In genomic region chr9:120658576-120658975, GRCm38 (mm10) we compare ENCODE assay signal across 15 mouse cellular contexts.
DNase-seq lines count a peak whose midpoint lies in the region; TF ChIP-seq lines count a peak whose summit lies in the region.
"Had no signal": no experiment of that assay in that cellular context is flagged by ENCODE, and none has a peak within 500 bp of the region (broad histone marks: within the 10 kb centered on the region; RNA-seq: fewer than 3 reads in every experiment).

No protein-coding gene starts in this region.

- H3K27ac ChIP-seq in gastrocnemius, adult 2 months = peak overlapping the region; percentile 49; the same call in 1 of the 2 replicates
- peak overlapping the region; percentile 13; the same call in 1 of the 2 replicates for H3K27ac ChIP-seq in heart, adult 2 months
- H3K27ac ChIP-seq: embryonic facial prominence, embryonic 12.5 days; kidney, embryonic 15.5 days; layer of hippocampus, adult 2 months; macrophage; neural tube, embryonic 13.5 days had no signal

- no peaks in the 10 kb centered on the region for H3K79me2 ChIP-seq in heart, adult 2 months (replicated peaks; ENCODE audit: control insufficient read depth, insufficient read depth, low read length)

- no peaks in the 10 kb centered on the region for H3K36me3 ChIP-seq in heart, adult 2 months (ENCODE audit: control insufficient read depth, insufficient read depth, low read length)
- H3K36me3 ChIP-seq: embryonic facial prominence, embryonic 12.5 days; kidney, embryonic 15.5 days; neural tube, embryonic 13.5 days had no signal

- H3K27me3 ChIP-seq in heart, adult 2 months (ENCODE audit: control insufficient read depth, insufficient read depth, low read length) = no peaks in the 10 kb centered on the region
- H3K27me3 ChIP-seq: embryonic facial prominence, embryonic 12.5 days; kidney, embryonic 15.5 days; neural tube, embryonic 13.5 days had no signal

- TF ChIP-seq CTCF in gastrocnemius, adult 2 months (IDR thresholded peaks at IDR 0.05) = no peak
- TF ChIP-seq CTCF in heart, adult 2 months (IDR thresholded peaks at IDR 0.05) = no peak

- peaks cover 14% of the 10 kb centered on the region for H3K4me1 ChIP-seq in heart, adult 2 months (ENCODE audit: control insufficient read depth, insufficient read depth, low read length)

- TF ChIP-seq POLR2A in heart, adult 2 months (IDR thresholded peaks at IDR 0.05; ENCODE audit: insufficient read depth, low read depth, low read length) = no peak

- no peak overlapping the region for H3K9ac ChIP-seq in heart, adult 2 months (ENCODE audit: low read depth, low read length)
- H3K9ac ChIP-seq: embryonic facial prominence, embryonic 12.5 days; kidney, embryonic 15.5 days; neural tube, embryonic 13.5 days had no signal

- no peak overlapping the region for H3K4me3 ChIP-seq in gastrocnemius, adult 2 months
- H3K4me3 ChIP-seq in heart, adult 2 months = no peak overlapping the region
- H3K4me3 ChIP-seq: embryonic facial prominence, embryonic 12.5 days; kidney, embryonic 15.5 days; layer of hippocampus, adult 2 months; neural tube, embryonic 13.5 days had no signal

- TF ChIP-seq EP300 in heart, adult 2 months (IDR thresholded peaks at IDR 0.05; ENCODE audit: insufficient read depth, low read depth, low read length) = 0 out of 2 replicates have a peak, but pooled peaks have one; percentile 26

- 74% methylated on average over 2 of the region's 2 CpGs for WGBS in heart, adult 2 months

- peak; percentile 46 for DNase-seq in gastrocnemius, adult 2 months
- DNase-seq in gastrocnemius, postnatal 4 days (ENCODE audit: low spot score in 2 of 2) = no peak
- DNase-seq in 3T3-L1 (ENCODE audit: low read depth, low spot score) = peak; percentile 72
- peak in 1 of 2 experiments; percentile 63 for DNase-seq in heart, adult 2 months
- peak; percentile 43 for DNase-seq in heart, postnatal 25 days (ENCODE audit: low spot score)
- DNase-seq in embryo, embryonic 11 days = no peak
- DNase-seq in cerebellum, postnatal 4 days (ENCODE audit: low spot score in 2 of 2) = no peak
- no peak for DNase-seq in layer of hippocampus, postnatal 25 days (ENCODE audit: extremely low spot score in 1 of 2, low spot score in 1 of 2)
- DNase-seq: cerebellum, adult 9-10 months; thymus, adult 18-20 months had no signal

- intact Hi-C loops in gastrocnemius, adult 2 months (cut with DNase I) = no loop called here
- intact Hi-C loops in heart, adult 2 months (cut with DNase I) = loop anchor here (5.0 kb wide), 3 partner anchors 114 to 399 kb away; no protein-coding TSS in a partner anchor
- intact Hi-C loops in heart, postnatal 25 days (cut with DNase I) = loop anchor here (5.0 kb wide), 1 partner anchor 119 kb away; no protein-coding TSS in a partner anchor

Comparison
In these comparisons a context has a peak if more than half of its experiments do, and no peak if none do; other contexts are left out.
1. DNase-seq: peak in gastrocnemius, adult 2 months (single experiment), 3T3-L1 (single experiment) and heart, postnatal 25 days (single experiment); none in gastrocnemius, postnatal 4 days (0 of 2), embryo, embryonic 11 days (single experiment), cerebellum, postnatal 4 days (0 of 2) and layer of hippocampus, postnatal 25 days (0 of 2).